Mouse (Mus musculus) Patski (cell line): ENCODE measurements at regions not wholly inside any gene's neighbourhood (a gene's known extent, or its start where the extent isn't known, plus 50 kb on each side); places are given as distances from the start of the nearest gene placed in this dataset.

Experiments
- ATAC-seq: fragments of 100-300 bp; one replicate; pipeline ENCODE4 v1.8.0; 2021
- CTCF ChIA-PET: fragments of 350-600 bp; sonication (Branson Sonifier 250); formaldehyde crosslinking; loops from one replicate; lab custom pipeline; 2022; ENCODE audit warnings: inconsistent platforms; lab: Charles Lee
- POLR2A ChIA-PET: fragments of 350-600 bp; sonication (Branson Sonifier 250); formaldehyde crosslinking; loops from one replicate; lab custom pipeline; 2022; ENCODE audit warnings: antibody characterized with exemption, inconsistent platforms; lab: Charles Lee
- DNase-seq: peaks from one replicate; pipeline ENCODE4 v3.0.0-alpha.2; 2011; ENCODE audit warnings: low read depth, low spot score
- H3K27me3 ChIP-seq: fragments of 371-371 bp; one replicate; pipeline ENCODE4 v1.5.1; 2021
- CTCF ChIP-seq: fragments of 100-300 bp; IDR thresholded peaks from one replicate; pipeline ENCODE4 v1.5.1; 2021
- in situ Hi-C: fragments of 300-500 bp; cut with MboI; formaldehyde crosslinking; loops from 3 replicates; pipeline ENCODE4 v1.11.1; 2018; ENCODE audit warnings: low pct_unique_long_range_greater_than_20kb, mixed read lengths

DNA sequence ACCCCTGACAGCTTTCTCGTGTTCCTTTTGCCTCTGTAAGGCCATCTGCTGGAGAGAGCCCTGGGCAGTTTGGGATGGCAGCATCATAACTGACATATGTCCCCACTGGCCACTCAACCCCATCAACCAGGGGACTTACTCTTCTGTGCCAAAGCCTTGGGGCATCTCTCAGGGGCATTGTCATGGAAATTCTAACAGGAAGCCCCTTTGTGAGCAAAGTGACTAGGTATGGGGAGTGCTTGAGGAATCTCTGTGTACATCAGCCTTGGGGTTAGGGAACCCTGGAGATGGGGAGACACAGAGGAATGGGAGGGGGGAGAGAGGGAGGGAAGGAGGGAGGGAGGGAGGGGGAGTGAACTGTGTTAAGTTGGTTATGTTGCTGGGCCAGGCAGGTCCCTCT is 147.2 kb downstream of the Tpra1 start:
- ChIA-PET CTCF (no interaction called here), POLR2A (no interaction called here)
- H3K27me3 ChIP-seq, result no peaks in the 10 kb centered on the region
- TF ChIP-seq CTCF, result no peak
- in situ Hi-C loops, result no loop called here
- ATAC-seq, result no peak
- no peak for DNase-seq

DNA sequence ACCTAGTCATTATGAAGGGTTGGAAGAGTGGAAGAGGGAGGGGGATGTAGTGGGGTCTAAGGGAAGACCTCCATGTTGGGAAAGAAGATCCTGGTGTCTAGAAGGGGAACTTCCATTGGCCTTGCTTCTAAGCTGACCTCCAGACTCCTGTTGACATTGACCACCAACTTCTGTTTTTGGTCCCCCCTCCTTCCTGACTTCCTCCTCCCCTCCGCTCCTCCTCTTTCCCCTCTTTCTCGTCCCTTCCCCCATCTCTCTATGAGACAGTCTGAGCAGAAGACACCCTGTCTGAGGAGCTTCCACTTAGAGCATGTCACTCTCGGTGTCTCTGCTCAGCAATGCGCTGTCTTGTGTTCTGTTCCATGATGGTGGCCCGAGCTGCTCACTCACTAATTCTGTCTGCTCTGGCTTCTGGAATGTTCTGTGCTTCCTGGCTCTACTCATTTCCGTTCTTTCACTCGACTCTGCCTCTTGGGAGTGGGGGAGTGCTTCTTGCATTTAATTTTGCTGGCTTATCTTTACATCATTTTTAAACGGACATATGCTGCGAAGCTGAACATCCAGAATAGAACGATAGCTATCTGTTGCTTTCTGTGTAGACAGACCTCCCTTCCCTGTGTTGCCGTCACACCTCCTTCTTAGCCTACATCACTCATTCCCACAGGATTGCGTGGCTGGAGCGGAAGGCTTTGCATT is 148.7 kb downstream of the Tpra1 start:
- no peaks in the 10 kb centered on the region for H3K27me3 ChIP-seq
- ChIA-PET POLR2A (interaction anchor here (0.7 kb wide), 1 partner anchor 191 kb away, joined by 3 read pairs; no protein-coding TSS in a partner anchor), CTCF (no interaction called here)
- TF ChIP-seq CTCF, result no peak
- in situ Hi-C loops, result no loop called here
- DNase-seq, result no peak
- ATAC-seq, result no peak

DNA sequence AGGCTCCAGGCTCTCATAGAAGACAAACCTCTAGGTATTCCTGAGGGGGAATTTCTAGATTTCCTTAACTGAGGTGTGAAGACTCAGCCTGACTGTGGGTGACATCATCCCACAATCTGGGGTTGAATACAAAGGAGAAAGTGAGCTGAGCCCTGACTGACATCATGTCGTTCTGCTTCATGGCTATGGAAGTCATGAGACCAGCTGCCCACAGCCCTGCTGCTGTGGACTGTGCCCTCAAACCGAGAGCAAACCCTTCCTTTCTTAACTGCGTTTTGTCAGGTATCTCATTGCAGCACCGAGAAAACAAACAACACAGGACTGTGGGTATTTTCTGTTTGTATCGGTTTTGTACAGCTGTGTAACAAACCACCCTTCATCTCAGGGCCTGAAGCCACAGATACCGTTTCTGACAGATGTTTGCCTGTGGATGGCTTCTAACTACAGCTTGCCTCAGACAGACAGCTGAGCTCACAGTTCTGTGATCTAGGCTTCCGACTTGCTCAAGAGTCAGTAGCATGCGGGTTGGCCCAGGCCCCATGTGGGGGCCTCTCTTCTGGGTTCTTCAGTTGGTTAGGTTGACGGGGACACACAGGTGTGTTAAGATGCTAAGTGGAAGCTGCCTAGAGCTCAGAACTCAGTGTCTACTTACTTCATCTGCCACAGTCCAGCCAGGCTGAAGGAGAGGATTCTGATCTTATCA is 150.9 kb downstream of the Tpra1 start:
- DNase-seq (no peak), ATAC-seq (no peak)
- H3K27me3 ChIP-seq, result no peaks in the 10 kb centered on the region
- no peak for TF ChIP-seq CTCF
- POLR2A ChIA-PET, result no interaction called here
- in situ Hi-C loops, result no loop called here
- CTCF ChIA-PET, result no interaction called here

DNA sequence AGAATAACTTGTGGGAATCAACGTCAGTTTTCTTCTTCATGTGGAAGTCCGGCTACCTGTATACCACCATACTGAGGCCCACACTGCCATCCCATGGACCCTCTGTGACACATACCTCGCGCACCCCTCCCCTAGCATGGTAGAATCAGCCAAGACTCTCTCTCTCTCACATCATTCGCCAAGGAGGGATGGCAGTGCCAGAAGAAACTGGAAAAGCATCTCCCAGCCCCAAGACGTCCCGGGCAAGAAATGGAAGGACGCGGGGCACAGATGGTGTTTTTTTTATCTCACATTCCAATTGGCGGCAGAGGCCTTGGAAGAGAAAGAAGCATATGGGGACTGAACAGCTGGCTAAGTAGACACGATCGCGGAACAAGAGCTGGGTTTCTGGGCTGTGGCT is 152.0 kb downstream of the Tpra1 start:
- ATAC-seq (no peak), DNase-seq (no peak)
- ChIA-PET POLR2A (no interaction called here), CTCF (no interaction called here)
- no peak for TF ChIP-seq CTCF
- H3K27me3 ChIP-seq, result no peaks in the 10 kb centered on the region
- in situ Hi-C loops, result no loop called here

DNA sequence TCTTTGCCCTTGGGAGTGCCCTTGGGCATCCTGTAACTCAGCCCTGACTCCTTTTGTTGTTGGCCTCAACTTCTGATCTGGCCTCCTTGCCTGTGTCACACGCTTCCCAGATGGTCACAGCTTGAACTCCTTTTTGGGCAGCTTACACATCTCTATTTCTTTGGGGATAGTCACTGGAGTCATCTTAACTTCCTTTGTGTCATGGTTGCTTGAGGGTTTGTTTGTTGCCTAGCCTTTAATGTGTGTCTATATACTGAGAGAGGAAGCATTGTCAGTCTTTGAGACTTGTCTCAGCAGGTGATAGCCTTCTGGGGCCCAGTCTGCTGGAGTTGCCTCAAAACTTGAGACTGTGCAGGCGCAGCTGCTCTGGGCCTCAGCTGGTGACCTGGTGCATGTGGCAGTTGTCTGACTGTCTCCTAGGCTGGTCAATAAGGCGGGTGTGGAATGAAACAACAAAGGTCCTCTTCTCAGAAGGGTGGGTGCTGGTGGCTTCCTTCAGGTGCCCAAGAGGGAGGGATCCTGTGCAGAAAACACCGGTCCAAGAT is 157.5 kb downstream of the Tpra1 start:
- DNase-seq, result no peak
- no peak for TF ChIP-seq CTCF
- CTCF ChIA-PET, result interaction anchor here (1.5 kb wide), 1 partner anchor 22 kb away, joined by 3 read pairs; no protein-coding TSS in a partner anchor
- ATAC-seq, result no peak
- in situ Hi-C loops, result no loop called here
- H3K27me3 ChIP-seq, result no peaks in the 10 kb centered on the region
- POLR2A ChIA-PET, result no interaction called here

DNA sequence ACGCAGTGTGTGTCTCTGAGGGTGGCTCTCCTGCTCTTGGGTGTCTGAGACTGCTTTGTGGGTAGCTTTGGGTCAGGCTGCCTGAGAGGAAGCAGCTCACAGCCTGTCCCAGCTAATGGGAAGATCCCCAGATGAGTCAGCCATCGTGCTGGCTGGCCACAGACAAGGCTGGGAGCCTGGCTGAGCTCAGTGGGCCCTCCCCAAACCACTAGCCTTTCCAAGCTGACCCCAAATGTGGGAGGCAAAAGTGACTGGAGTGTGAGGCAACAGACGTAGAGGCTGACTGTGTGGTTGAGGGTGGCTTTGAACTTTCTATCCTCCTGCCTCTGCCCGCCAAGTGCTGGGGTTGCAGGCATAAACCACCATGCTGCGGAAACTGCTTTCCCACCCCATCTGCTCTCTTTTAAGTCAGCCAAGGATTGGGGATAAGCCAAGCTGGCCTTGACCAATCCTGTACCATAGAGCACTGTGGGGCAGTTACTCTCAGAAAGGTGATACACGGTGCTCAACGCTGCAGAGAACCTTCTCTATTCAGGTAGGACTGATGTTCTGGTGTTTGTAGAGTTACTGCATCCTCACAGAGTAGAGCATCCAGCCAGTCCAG is 163.0 kb downstream of the Tpra1 start:
- ChIA-PET CTCF (no interaction called here), POLR2A (no interaction called here)
- no peaks in the 10 kb centered on the region for H3K27me3 ChIP-seq
- in situ Hi-C loops, result no loop called here
- DNase-seq (no peak), ATAC-seq (no peak)
- TF ChIP-seq CTCF, result no peak

DNA sequence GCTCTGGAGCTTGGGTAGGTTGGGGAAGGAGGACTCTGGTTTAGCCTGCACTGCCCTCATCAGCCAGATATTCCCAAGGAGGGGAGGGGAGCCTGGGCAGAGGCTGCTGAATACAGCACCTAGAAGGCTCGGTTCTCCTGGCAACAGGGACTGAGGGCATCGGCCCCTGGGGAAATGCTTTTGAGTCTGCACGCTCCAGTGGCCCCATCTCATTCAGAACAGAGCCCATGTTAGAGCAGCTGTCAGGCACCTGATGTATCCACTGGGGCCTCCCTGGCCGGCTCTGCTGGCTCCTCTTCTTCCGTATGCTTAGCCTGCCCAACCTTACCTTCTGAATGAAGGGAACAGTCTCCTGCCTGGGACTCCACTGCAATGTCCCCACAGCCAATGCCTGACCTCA is 164.5 kb downstream of the Tpra1 start:
- no peak for DNase-seq
- TF ChIP-seq CTCF, result no peak
- no peaks in the 10 kb centered on the region for H3K27me3 ChIP-seq
- CTCF ChIA-PET, result no interaction called here
- POLR2A ChIA-PET, result no interaction called here
- ATAC-seq, result no peak
- in situ Hi-C loops, result no loop called here

DNA sequence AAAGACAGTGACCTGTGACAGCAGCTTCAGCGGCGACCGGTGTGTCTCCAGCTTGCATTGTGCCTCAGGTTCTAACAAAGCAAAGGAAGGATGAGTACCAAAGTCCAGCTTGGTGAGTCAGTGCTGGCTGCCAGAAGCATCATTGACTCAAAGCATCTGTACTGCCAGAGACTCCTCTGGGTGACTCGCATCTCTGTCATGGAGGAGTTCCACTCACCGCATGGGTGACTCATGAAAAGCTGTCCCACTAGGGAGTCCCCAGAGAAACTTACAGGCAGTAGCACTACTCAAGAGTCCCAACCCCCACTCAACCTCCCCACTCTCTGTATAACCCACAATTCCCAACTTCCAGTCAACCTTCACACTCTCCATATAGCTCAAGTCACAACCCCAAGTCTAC is 166.2 kb downstream of the Tpra1 start:
- no peak for DNase-seq
- no peaks in the 10 kb centered on the region for H3K27me3 ChIP-seq
- ChIA-PET CTCF (no interaction called here), POLR2A (no interaction called here)
- ATAC-seq, result no peak
- no peak for TF ChIP-seq CTCF
- in situ Hi-C loops, result no loop called here

DNA sequence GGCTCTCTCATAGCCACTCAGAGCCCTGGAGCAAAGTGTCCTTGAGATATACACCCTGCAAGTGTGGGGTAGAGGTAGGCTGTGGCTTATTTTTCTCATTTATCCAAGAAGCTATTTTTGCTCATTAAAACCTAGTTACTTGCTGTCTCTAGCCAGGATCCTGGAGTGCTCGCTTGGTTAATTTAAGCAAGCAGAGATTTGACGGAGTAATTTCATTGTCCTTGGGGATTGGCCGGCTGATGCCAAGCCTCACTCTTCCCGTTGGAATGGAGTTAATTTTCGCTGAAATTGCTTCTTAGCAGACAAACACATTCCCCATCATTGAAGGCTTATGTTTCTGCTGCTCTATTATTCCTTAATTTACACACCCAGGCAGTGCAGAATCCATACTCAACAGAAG is 167.1 kb downstream of the Tpra1 start:
- DNase-seq (no peak), ATAC-seq (no peak)
- ChIA-PET POLR2A (no interaction called here), CTCF (no interaction called here)
- no peak for TF ChIP-seq CTCF
- in situ Hi-C loops, result no loop called here
- no peaks in the 10 kb centered on the region for H3K27me3 ChIP-seq

DNA sequence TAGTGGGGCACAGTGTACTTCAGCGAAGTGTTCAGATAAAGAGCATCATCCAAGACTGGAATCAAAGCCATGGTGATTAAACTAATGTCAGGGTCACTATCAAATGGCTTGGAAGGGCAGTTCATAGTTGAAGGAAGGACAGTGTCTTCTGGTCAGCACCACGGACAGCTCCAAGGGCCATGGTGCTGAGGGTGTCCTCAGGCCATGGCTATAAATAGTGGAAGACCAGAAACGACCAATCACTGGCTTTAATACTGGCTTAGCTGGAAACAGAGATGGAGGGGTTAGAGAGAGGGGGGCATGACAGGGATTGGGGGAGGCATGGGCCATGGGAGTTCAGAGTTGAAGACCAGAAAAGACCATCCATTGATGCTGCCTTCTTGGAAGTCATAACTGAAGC is 168.0 kb downstream of the Tpra1 start:
- in situ Hi-C loops, result no loop called here
- ATAC-seq, result no peak
- no peak for DNase-seq
- TF ChIP-seq CTCF, result no peak
- POLR2A ChIA-PET, result no interaction called here
- CTCF ChIA-PET, result no interaction called here
- H3K27me3 ChIP-seq, result no peaks in the 10 kb centered on the region

DNA sequence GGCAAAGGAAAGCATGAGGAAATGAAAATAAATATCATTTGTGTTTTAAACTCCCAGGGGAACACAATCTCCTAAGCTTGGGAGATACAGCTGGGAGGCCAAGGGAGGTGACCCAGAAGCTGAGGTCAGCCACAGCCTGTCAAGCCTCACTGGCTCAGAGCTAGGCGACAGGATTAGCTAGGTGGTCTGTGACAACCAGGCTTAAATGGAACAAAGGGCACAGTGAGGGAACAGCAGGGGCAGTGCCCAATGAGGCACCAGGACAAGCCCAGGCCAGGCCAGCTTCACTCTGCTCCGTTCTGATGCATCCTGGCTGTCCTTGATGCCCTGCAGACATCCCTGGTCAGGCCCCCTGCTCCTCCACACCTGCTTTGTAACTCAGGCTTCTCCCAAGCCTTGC is 169.7 kb downstream of the Tpra1 start:
- in situ Hi-C loops, result no loop called here
- DNase-seq, result no peak
- ChIA-PET POLR2A (no interaction called here), CTCF (no interaction called here)
- no peak for TF ChIP-seq CTCF
- no peak for ATAC-seq
- no peaks in the 10 kb centered on the region for H3K27me3 ChIP-seq
